Mouse (Mus musculus) testis, postnatal 14 days (tissue): ENCODE measurements around the gene Lamc3.

Source experiments
- DNase-seq: peaks from one replicate; pipeline ENCODE4 v3.0.0; 2021; ENCODE audit warnings: low spot score

Gene Lamc3

DNA sequence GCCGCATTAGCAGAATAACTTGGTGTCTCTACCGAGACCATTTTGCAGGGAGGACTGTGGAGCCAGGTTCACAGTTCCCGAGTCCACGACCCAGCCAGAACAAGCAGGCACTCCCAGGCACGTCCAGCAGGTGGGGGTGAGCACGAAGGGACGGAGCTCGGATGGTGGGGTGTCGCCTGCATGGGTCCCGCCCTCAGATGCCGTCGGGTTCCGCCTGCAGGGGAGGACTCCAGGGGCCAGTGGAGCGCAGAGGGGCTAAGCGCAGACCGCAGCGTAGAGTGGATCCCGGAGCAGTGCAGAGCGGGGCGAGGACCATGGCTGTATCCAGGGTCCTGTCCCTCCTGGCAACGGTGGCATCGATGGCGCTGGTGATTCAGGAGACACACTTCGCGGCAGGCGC, at the start of gene Lamc3:
Gene Lamc3 (plus strand): TSS at position 262 of the 400 bp plus-strand sequence.
- DNase-seq: peak; percentile 64

DNA sequence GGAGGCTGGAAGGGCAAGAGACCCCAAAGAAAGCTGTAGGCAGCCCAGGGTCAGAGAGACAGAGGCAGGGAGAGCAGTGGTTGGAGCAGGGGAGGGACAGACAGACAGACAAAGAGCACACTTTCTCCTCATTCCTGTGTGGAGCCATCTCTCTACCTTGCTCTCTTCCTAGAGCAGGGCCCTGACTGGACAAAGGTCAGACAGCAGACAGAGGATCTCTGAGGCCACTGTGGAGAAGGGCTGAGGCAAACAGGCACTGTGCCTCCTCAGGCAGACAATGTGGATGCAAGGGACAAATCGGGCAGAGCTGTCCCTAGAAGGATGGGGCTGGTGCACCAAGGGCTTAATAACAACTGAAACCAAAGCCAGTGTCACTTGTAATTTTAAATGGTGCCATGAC, 48.2 kb upstream of the Lamc3 start:
- DNase-seq: no peak

DNA sequence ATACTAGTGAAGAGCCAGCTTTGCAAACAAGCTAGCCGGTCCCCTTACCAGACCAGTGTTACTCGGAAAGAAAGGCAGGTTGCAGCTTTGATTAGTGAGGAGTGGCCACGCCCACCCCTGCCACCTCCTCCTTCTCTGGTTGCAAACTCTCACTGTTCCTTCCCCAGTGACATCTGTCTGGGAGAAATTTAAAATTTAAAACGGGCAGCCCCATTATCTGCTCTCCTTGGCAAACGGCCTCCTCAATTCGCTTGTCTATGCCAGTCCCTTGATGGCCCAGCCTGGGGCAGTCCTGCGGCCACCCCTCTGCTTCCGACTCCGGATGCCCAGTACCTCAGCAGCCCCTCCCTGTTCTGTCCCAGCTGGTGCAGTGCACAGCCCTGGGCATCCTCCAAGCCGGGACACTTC, 42.4 kb upstream of the Lamc3 start:
- no peak for DNase-seq

DNA sequence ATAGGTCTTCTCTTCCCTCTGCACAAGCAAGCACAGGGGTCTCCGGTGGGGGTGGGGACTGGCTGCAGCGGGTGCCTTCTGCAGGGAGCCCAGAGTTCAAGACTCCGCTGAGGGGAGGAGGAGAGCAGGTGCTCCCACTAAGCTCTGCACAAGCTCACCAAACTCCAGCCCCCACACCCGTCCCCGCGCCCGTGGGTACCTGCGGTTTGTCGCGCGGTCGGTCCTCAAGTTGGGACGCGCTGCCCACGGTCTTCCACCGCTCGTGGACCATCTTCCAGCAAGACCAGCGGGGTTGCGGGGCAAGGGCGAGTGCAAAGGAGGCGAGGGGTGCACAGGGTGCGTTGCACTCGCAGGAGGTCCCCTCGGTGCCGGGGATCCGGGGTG, 41.6 kb upstream of the Lamc3 start:
- no peak for DNase-seq

DNA sequence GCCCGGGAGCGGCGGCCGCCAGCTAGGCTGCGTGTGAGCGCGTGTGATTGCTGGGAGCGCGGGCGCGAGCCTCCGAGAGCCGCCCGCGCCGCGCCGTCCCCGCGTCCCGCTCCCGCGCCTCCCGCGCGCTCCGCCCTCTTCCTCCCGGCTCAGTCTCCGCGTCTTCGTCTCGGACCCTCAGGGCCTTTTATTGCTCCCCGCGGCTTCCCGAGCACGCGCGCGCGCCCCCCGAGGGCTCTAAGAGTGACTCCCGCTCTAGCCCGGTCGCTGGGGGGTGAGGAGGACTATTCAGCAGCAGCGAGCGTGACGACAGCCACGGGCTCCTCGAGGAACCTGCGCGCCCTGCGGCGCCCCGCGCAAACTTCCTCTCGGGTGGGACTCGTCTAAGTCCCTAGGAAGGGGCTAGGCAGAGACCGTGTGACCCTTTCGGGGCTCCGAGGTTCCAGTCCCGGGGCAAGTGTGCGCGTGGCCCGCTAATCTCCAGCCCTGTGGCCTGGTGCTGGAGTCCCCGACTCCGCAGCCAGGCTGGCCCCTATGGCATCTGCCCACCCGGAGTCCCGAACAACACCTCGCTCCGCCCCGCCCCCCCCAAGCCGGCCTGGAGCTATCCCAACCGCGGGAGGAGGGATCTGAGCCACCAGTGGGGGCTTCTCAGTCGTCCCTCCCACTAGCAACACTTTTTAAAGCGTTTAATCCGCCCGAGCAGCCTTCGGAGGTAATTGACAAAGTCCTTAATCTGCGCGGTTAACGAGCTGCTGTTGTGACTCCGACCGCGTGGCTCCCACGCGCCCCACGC, 41.0 kb upstream of the Lamc3 start, which contains the start of gene Fibcd1:
Gene Fibcd1 (minus strand): TSS at position 110 of the 796 bp plus-strand sequence.
- DNase-seq: no peak

DNA sequence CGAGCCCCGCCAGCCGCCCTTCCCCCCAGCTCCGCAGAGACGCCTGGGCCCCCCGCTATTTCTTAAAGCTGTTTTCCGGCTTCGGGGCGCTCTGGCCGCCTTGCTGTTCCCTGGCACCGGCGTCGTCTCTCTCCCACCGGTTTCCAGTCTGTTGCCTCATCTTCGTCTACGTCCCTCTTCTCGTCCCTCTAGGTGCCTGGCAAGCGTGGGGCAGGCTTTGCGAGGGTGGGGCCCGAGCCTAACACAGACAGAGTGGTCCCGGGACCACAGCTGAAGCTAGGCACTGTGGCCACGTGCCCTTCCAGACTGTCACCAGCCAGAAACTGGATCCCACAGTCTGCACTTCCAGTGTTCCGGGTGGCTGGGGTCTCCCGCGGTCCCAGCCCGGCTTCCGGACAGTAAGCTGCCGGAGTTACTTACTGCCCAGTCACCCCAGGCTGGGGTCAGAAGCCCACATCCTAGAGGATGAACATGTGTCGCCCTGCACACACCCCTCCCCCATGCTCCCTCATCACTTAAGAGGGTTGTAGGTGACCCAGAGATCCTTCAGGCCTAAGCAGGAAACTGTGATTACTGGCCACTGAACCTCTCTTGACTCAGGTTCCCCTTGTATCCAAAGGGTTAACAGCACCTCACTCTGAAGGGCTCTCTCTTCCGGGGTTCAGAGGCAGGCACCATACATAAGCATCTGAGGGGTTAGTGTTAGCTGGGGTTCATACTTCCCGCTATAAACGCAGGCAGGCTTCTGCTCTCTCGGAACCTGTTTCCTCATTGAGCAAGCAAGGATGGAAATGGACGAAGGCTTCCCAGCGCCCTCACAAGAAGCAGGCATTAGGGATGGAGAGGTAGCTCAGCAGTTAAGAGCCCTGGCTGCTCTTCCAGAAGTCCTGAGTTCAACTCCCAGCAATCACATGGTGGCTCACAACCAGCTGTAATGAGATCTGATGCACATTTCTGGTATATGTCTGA, 40.1 kb upstream of the Lamc3 start:
- DNase-seq: no peak

DNA sequence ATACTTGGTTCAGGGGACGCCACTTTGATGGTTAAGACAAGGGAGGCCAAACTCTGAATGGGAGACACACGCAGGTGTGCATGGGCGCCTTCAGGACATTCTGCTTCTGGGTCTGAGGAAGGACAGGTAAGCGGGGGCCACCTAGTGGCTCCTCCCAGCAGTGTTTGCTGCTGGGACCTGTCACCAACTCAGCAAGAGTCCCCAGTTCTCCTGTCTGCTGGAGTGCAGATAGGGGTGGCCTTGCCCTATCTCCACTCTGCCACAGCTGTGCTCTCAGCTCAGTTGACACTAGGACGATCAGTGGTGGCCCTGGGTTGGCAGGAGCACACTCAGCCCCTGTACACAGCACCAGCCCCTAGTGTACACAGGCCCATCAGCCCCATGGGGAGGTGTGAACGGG, 39.2 kb upstream of the Lamc3 start:
- no peak for DNase-seq

DNA sequence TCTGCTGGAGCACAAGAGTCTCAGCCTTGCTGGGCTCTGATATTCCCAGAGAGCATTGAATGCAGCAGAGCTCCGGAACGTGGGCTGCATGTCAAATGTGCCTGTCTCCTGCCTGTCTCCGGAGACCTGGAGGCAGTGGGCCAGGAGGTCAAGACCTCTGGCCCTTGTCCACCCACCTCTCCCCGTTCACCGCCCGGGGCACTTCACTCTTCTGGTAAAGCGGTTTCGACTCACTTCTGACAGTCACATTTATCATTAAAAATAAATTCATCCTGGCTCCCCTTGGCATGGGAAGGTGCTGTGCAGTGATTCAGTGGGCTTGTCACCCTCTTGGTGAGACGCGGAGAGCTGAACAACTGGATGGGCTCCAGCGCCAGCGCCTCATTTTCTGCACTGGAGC, 37.0 kb upstream of the Lamc3 start:
- no peak for DNase-seq

DNA sequence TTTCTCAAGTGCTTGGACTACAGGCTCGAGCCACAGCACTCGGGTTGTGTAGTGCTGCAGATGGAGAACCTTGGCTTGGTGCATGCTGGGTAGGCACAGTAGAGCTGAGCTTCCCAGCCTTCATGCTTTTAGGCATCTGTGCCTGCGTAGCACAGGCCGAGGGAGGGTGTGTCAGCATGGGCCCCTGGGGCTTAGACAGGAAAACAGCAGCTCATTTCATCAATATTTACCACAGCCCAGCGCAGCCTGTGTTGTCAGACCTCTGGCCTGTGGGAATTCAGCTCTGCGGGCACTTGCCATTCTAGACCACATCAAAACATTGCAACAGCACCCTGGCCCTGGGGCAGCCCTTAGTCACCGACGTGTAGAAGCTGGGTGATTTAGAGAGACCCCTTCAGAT, 31.1 kb upstream of the Lamc3 start:
- DNase-seq: no peak

DNA sequence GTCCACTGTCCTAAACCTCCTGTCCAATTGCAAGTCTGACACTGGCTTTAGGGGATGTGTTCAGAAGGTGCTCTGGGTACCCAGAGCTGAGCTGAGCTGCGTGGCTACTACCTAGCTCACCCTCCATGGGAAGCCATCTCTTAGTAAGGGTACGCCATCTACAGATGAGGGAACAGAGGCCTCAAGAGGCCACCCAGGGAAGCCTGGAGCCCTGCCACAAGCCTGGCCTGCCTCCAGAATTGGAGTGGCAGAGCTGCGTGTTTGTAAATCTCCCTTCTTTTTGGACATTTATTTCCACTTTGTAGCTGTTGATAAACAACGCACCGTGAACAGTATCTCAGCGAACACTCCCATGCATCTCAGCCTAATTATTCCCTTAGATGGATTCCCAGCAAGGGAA, 29.9 kb upstream of the Lamc3 start:
- DNase-seq: no peak

DNA sequence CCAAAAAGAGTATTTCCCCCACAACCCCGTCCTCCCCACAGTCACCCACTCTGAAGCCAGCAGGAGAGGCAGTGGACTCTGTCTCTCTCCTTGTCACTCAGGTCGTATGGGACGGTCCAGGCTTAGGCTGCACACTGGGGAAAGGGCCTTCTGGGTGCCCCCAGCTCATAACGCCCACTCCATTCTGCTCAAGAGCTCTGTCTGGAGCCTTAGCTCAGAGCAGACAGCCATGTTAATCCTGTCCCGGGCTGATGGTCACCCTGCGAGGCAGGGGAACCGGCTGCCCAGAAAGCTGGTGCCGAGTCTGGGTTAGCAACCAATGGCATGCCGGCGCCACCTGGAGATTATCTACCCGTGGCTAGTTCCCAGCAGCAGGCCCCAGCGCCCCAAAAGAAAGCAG, 28.6 kb upstream of the Lamc3 start:
- no peak for DNase-seq

DNA sequence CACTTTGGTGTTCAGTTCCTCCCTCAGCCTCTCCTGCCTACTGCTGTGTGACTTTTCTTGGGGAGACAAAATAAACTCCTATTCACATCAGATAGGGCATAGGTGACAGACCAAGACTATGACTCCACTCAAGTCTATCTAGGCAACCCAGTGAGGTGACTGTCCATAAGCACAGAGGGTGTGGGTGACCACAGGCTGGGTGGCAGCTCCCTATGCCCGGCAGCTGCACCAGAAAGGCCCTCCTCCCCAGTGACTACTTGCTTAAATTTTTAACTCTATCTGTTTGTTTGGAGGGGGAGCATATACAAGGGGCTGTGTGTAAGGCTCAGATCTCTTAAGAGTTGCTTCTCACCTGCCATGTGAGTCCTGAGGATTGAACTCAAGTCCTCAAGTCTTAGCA, 24.2 kb upstream of the Lamc3 start:
- DNase-seq: no peak

DNA sequence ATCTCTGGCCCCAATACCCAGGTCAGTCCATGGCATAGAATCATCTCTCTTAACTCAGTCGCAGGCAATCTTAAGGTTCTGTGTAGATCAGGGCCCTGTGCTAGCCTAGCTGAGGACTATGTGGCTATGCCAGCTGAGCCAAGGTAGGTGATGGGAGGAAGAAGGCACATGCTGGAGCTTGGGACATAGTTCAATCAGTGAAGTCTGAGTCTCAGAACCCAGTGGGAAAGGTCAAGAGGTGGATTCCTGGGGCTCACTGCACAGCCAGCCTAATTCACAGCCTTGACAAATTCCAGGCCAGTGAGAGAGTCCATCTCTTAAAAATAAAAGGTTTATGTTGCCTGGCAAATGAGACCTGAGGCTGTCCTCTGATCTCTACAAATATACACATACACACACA, 23.3 kb upstream of the Lamc3 start:
- no peak for DNase-seq

DNA sequence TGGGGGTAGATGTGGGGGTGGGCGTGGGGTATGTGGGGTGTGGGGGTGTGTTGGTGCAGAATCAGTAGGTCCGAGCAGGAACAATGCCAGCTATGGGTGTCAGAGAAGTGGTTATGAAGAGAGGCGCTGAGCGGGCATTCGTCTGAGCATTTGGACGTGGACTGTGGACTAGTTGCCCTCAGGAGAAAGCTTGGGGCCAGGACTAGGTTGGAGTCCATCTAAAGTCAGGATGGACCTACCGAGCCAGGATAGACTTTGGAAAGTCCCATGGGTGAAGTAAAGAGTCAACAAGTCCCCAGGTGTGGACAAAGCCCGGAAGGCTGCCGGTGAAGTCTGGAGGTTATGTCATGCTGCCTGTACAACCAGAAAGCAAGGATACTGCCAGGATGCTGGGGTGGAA, 22.2 kb upstream of the Lamc3 start:
- DNase-seq: no peak

DNA sequence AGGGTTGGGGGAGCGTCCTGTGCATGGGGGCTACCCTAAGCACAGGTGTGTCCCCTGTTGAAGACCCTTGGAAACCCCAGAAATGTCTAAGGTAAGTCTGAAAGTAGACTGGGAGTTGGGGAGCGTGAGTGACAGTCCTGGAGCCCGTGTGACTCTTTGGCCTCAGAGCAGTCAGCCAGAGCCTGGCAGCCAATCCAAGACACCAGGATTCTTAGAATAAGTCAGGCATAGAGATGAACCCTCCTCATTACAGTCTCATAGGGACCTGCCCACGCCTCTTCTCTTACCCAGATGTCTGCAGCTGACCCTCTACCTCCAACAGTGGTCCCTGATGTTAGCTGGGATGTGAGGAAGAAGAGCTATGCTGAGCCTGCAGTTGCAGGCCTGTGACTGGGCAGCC, 21.8 kb upstream of the Lamc3 start:
- DNase-seq: no peak

DNA sequence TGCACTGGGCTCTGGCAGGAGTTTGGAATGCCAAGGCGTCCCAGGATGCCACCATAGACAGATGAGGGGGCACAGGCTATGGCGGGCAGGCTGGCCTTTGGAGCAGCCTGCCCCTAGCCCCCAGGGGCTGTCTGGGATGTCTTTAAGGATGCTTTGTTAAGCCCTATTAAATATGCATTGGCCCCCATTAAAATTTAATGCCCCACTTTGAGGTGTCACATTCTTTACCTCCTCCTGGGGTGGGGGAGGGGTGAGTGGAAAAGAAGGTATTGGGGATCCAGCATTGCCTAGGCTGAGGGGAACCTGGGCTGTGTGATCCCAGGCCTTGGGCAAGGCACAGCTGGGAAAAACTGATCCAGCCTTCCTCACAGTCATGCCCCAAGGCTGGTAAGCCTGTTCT, 21.3 kb upstream of the Lamc3 start:
- DNase-seq: no peak

DNA sequence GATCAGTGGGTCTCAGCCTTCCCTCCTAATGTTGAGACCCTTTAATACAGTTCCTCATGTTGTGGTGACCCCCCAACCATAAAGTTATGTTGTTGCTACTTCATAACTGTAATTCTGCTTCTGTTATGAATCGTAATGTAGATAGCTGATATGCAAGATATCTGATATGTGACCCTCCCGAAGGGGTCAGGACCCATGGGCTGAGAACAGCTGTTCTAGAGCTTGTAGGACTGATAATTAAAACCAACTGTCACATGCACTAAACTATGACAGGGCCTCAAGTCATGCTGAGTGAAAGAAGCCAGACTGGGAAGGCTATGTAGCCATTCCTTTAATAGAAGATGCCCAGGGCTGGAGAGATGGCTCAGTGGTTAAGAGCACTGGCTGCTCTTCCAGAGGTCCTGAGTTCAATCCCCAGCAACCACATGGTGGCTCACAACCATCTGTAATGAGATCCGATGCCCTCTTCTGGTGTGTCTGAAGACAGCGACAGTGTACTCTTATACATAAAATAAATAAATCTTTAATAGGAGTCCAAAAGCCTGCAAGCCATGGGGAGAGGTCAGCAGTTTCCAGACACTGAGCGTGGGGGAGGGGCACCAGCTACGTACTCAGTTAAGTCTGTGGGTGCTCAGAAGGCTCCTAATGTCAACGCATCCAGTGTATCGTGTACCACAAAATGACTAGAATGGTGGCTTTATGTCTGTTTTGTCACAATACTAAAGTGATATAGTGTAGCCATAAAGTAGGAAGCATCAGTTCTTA, 19.1 kb upstream of the Lamc3 start:
- no peak for DNase-seq

DNA sequence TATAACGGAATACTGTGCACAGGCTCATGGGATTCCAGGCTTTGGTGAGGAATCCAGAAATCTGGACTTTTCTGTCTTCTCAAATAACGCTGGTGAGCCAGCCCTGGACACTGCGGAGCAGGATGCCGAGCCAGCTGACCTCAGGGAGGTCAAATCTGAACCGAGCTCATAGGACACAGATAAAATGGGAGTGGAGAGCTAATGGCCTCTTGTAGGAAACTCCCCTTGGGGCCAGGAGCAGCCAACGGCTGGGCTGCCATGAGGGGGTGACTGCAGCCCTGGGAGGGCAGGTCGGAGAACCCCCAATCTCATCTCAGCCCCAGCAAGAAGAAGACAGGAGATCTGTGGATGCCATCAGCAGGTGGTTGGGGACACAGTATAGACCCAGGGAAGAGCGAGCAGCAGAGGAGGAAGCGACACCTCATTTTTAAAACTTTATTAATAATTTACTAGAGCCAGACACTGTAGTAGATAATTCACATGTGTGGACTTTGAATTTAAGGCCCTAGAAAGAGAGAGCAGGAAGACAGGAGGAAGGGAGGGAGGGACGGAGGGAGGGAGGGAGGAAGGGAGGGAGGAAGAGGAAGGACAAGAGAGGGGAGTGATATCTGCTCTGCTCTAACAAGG, 18.4 kb upstream of the Lamc3 start:
- DNase-seq: no peak

DNA sequence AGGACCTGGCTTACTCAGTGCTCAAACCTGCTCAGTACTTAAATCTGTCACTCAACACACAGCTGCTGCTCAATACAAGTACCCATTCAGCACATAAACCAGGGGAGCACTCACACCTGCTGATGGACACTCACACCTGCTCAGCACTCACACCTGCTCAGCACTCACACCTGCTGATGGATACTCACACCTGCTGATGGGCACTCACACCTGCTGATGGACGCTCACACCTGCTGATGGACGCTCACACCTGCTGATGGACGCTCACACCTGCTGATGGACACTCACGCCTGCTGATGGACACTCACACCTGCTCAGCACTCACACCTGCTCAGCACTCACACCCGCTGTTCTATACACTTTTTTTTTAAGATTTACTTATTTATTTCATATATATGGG, 17.4 kb upstream of the Lamc3 start:
- DNase-seq: no peak

DNA sequence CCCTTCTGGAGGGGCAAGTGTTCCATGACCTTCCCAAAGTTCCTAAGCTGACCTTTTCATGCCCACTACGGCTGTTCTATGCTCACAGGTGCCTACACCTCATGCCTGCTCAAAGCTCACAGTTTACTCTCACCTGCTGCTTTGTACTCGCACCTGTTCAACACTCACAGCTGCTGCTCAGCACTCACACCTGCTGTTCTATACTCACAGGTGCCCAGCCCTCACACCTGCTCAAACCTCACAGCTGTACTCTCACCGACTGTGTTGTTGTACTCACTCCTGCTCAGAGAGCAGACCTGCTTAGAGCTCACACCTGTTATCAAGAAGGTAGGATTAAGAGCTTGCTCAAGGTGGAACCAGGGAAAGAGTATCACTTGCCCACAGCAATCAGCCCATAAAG, 16.4 kb upstream of the Lamc3 start:
- DNase-seq: no peak

DNA sequence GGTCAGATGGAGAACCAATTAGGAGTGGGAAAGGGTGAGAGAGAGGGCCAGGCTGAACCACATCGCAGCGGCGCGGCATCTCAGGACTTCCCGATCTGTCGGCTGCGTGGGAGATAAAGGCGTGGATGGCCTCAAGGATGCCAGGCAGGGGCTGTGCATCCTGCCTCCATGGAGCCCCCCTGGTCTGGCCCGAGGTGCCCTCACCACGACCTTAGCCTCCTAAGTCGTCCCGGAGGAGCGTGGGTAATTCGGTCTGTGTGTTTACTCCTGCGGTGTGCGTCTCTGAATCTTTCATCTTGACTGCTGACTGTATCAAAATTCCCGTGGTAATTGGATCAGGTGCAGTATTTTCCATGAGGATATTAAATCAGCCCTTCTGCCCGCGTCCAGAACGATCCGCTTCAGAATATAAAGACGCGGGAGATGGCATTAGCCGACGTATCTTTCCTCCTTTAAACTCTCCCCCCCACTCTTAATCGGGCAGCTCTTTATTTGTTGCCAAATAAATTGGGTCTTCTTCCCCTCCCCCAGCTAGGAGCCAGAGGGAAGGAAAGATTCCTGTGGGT, 12.7 kb upstream of the Lamc3 start:
- DNase-seq: no peak

DNA sequence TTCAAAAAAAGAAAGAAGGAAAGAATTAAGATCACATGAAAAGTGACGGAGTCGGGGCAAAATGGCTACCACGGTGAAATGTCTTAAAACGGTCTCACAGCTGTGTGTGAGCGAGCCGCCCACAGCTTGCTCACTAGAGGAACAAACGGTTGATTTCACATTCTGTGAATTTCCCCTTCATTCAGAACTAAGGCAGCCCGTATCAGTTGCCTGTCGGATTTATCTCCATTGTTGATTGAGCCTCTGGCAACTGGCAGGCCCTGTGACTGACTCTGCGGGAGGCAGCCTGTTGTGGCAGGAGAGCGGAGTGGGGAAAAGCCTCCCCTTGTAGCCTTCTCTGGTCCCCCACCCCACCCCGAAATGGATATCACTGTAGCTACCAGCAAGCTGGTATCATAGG, 10.6 kb upstream of the Lamc3 start:
- DNase-seq: no peak
